Mouse (Mus musculus) limb, embryonic 12.5 days (tissue): ENCODE data around the gene Ank3. TPM values are rescaled to one million over a fixed set of nuclear protein-coding genes. Genes with fewer than 3 reads are reported as not detected.

Experiments used
- ATAC-seq: fragments of 200-750 bp; cut with Nextera tagmentation; 2 replicates; pipeline ENCODE4 v1.8.0; 2017; ENCODE audit warnings: low read depth, moderate TSS enrichment; ENCODE audit not compliant: insufficient number of reproducible peaks, insufficient read depth, low FRiP score, low TSS enrichment
- H3K27ac ChIP-seq: fragments of 300-500 bp; sonication (generic); 2 replicates; pipeline ENCODE4 v1.5.1; 2016; ENCODE audit warnings: mild to moderate bottlenecking, moderate library complexity
- H3K27me3 ChIP-seq: fragments of 300-500 bp; sonication (generic); 2 replicates; pipeline ENCODE4 v1.6.1; 2016; ENCODE audit warnings: mild to moderate bottlenecking, moderate library complexity
- H3K36me3 ChIP-seq: fragments of 300-500 bp; sonication (generic); 2 replicates; pipeline ENCODE4 v1.6.1; 2016; ENCODE audit warnings: mild to moderate bottlenecking, moderate library complexity
- H3K4me1 ChIP-seq: fragments of 300-500 bp; sonication (generic); replicated peaks from 2 replicates; pipeline ENCODE4 v1.6.1; 2016
- H3K4me2 ChIP-seq: fragments of 300-500 bp; sonication (generic); 2 replicates; pipeline ENCODE4 v1.6.1; 2016; ENCODE audit warnings: mild to moderate bottlenecking, moderate library complexity
- H3K4me3 ChIP-seq: fragments of 300-500 bp; sonication (generic); replicated peaks from 2 replicates; pipeline ENCODE4 v1.5.1; 2016; ENCODE audit warnings: mild to moderate bottlenecking
- H3K9ac ChIP-seq: fragments of 300-500 bp; sonication (generic); replicated peaks from 2 replicates; pipeline ENCODE4 v1.6.1; 2016; ENCODE audit warnings: mild to moderate bottlenecking, moderate library complexity
- H3K9me3 ChIP-seq: fragments of 300-500 bp; sonication (generic); 2 replicates; pipeline ENCODE4 v1.6.1; 2016; ENCODE audit warnings: mild to moderate bottlenecking, moderate library complexity
- WGBS: fragments of 180-500 bp; shearing (Covaris S2); methylation state at CpG from one replicate; pipeline ENCODE4 v1.1.7; 2016; 5-methylcytosine and 5-hydroxymethylcytosine counted together
- polyA plus RNA-seq: library from polyadenylated mRNA; unstranded; fragments of >200 nt; fragmentation: Nextera tagmentation; extraction: Ambion mirVana; gene quantifications from 2 replicates; pipeline ENCODE4 v1.2.1, GENCODE M21; 2016

Ank3 gene
- polyA plus RNA-seq, 1 experiment from 2014 or later, result 32.5 TPM

DNA sequence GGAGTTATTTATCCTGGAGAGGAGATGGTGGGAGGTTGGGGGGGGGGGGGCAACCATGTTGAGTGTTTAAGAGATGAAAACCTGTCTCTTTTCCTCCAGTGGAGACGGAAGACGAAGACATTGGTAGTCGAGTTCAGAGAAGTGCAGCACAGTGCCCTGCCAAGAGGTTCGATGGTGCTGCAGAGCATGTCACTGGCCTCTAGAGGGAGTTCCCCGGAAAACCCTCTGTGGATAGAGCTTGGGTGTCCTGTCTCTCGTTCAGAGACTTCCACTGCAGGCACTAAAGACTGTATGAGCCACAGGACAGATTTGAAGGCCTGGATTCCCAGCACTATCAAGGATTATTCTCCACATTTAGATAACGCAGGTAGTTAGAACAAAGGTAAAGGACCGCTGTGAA is 382.9 kb downstream of the Ank3 start:
- WGBS, result 28% methylated on average over 8 of the region's 8 CpGs
- ATAC-seq, result peak; percentile 56; the same call in 1 of the 2 replicates

DNA sequence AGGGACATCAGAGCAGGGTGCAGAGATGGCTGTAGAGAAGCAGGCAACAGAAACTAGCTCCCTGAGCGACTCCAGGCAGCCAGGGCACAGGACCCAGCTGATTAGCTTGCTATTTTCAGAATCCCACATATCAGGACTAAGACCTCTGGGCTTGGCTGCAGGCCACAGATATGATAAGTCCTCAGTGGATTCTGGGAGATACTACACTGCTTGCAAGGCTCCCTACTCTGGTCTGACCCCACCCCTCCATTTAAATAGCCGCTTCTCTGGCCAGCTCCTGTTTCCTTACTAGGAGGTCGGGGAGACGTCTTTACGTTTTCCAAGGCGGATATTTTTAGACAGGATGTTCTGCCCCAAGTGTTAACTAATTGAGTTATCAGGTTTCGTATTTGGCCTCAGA is 386.7 kb downstream of the Ank3 start:
- no peak overlapping the region; the same call in 1 of the 2 replicates for H3K4me2 ChIP-seq
- no peak overlapping the region for H3K27ac ChIP-seq
- no peaks in the 10 kb centered on the region for H3K9me3 ChIP-seq
- H3K4me1 ChIP-seq, result peaks cover 34% of the 10 kb centered on the region
- H3K27me3 ChIP-seq, result no peaks in the 10 kb centered on the region
- H3K36me3 ChIP-seq, result no peaks in the 10 kb centered on the region
- ATAC-seq, result no peak
- no peak overlapping the region for H3K4me3 ChIP-seq
- WGBS, result 21% methylated on average over 7 of the region's 7 CpGs
- no peak overlapping the region for H3K9ac ChIP-seq

More for the DNA sequence above, 382.9 kb downstream of the Ank3 start:
- Histone ChIP-seq H3K36me3 (no peaks in the 10 kb centered on the region), H3K4me2 (0 out of 2 replicates have a peak overlapping the region, but pooled peaks have one; percentile 11), H3K9ac (no peak overlapping the region), H3K4me3 (no peak overlapping the region), H3K27ac (no peak overlapping the region), H3K9me3 (no peaks in the 10 kb centered on the region), H3K4me1 (peaks cover 19% of the 10 kb centered on the region), H3K27me3 (no peaks in the 10 kb centered on the region)

DNA sequence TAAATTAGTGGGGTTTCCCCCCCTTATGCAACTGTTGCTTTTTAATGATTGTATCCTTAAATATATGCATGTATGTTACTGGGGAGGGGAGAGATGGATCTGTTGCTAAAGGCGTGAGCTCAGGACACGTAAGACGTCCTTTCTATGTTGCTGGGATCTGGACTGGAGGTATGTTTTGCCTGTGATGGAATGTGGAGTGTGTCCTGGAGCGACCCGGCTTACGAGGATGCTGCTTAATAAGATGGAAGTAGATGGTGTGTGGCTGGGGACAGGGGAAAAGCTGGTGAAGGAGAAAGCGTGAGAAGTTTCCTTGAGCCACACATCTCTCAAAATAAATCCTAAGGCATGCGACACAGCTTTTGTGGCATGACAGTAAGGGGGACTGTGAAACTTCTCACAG is 387.1 kb downstream of the Ank3 start:
- Histone ChIP-seq H3K4me1 (peaks cover 34% of the 10 kb centered on the region), H3K36me3 (no peaks in the 10 kb centered on the region), H3K9ac (no peak overlapping the region), H3K27me3 (no peaks in the 10 kb centered on the region), H3K4me3 (no peak overlapping the region), H3K4me2 (no peak overlapping the region; the same call in 1 of the 2 replicates), H3K9me3 (no peaks in the 10 kb centered on the region), H3K27ac (no peak overlapping the region)
- ATAC-seq, result no peak
- WGBS, result 55% methylated on average over 8 of the region's 8 CpGs

DNA sequence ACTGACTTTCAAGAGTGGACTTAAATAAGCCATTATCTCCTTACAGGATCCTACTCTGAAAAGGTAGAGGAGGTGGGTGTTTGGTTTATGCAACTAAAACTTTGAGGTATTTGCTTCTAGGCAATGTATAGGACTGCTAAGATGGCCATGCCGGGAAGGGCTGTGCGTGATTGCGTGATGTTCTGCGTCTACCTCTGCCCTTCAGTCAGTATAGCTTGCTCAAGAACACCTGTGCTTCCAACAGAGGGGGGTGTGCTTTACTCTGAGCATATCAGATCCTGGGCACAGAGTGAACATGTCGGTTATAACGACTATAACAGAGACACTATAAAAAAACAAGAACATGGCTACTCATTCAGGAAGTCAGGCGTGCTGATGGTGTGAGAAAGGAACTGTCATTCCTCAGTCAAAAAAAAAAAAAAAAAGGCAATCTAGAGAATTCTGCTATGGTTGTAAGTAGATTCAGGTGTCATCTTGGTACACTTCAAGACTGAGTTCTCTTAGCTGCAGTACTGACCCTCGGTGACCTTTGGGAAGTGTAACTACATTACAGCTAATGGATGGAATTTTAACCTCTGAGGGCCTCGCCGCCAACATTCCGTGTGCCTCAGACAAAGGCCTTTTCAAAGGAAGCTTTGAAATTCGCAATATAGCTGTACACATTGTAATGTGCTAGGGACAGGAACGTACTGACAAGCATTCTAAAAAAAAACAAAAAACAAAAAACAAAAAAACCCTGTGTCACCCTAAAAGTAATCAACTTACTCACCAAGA is 387.8 kb downstream of the Ank3 start:
- no peaks in the 10 kb centered on the region for H3K27me3 ChIP-seq
- no peak overlapping the region for H3K4me3 ChIP-seq
- no peaks in the 10 kb centered on the region for H3K36me3 ChIP-seq
- H3K9ac ChIP-seq, result no peak overlapping the region
- 34% methylated on average over 13 of the region's 13 CpGs for WGBS
- 0 out of 2 replicates have a peak, but pooled peaks have one; percentile 37 for ATAC-seq
- peaks cover 30% of the 10 kb centered on the region for H3K4me1 ChIP-seq
- no peak overlapping the region for H3K27ac ChIP-seq
- H3K4me2 ChIP-seq, result peak overlapping the region; percentile 54; the same call in 1 of the 2 replicates
- H3K9me3 ChIP-seq, result no peaks in the 10 kb centered on the region

DNA sequence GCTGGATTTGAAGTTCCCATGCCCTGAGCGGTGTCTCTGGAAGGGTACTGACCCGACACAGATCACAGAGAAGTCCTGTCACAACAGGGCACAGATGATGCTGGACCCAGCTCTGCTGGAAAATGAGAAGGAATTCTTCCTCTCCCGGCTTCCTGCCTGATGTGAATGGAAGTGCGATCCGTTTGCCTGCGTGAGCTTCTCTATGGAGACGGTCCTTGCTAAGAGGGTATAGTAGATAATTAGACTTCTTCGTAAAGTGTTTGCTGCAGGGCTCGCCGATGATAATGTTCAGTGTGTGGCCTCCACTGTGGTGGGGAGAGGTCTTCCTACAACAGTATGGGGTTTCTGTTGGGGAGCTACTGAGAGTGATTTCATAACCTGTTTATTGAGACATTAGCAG is 388.8 kb downstream of the Ank3 start:
- Histone ChIP-seq H3K4me1 (peaks cover 29% of the 10 kb centered on the region), H3K4me2 (peak overlapping the region; percentile 54), H3K36me3 (no peaks in the 10 kb centered on the region), H3K9ac (no peak overlapping the region), H3K27ac (peak overlapping the region; percentile 35; the same call in 1 of the 2 replicates), H3K27me3 (no peaks in the 10 kb centered on the region), H3K9me3 (no peaks in the 10 kb centered on the region), H3K4me3 (peak overlapping the region; percentile 7; the same call in 1 of the 2 replicates)
- ATAC-seq, result no peak
- 12% methylated on average over 10 of the region's 10 CpGs for WGBS

DNA sequence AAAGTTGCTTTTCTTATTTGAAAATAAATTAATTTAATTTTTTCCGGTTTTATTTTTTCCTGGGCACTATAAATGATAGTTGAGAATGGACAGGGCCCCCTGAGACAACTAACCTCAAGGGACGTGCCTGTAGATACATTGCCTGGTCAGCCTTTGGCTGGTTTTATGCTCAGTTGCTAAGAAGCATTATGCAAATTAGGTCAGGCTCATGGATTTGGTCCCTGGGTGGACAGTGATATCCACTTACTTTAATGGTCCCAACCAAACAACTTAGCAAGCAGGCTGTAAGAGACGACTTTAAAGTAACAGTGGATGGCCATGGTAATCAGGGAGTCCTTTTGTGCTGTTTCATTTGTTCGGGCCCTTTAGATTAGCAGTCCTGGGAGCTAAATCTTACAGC is 392.0 kb downstream of the Ank3 start:
- WGBS, result 64% methylated on average over 4 of the region's 4 CpGs
- no peak for ATAC-seq

DNA sequence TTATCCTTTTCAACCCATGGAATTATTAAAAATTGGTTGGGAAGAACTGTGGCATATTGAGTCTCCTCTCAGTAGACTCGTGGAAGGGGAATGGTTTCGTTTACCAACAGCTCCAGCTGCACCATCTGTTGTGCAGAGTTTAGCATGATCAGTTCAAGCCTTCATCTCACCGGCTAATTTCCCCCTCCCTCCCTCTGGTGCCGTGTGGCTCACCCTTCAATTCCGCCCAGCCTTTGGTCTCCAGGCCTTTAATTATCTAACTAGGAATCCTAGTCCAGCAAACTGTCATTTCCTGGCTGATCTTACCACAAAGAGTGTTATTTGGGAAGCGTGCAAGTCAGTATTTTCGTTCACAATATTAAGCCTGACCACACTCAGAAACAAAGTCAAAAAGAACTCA is 393.4 kb downstream of the Ank3 start:
- Histone ChIP-seq H3K4me3 (no peak overlapping the region), H3K4me1 (peaks cover 18% of the 10 kb centered on the region), H3K9me3 (0 out of 2 replicates have a peak, but pooled peaks cover 4% of the 10 kb centered on the region), H3K27me3 (no peaks in the 10 kb centered on the region), H3K9ac (no peak overlapping the region), H3K27ac (no peak overlapping the region), H3K4me2 (no peak overlapping the region), H3K36me3 (no peaks in the 10 kb centered on the region)
- no peak for ATAC-seq
- WGBS, result 20% methylated on average over 7 of the region's 7 CpGs

More for the DNA sequence above, 392.0 kb downstream of the Ank3 start:
- no peak overlapping the region for H3K9ac ChIP-seq
- H3K27me3 ChIP-seq, result no peaks in the 10 kb centered on the region
- H3K36me3 ChIP-seq, result no peaks in the 10 kb centered on the region
- 0 out of 2 replicates have a peak, but pooled peaks cover 4% of the 10 kb centered on the region for H3K9me3 ChIP-seq
- no peak overlapping the region for H3K4me2 ChIP-seq
- H3K27ac ChIP-seq, result no peak overlapping the region
- peaks cover 31% of the 10 kb centered on the region for H3K4me1 ChIP-seq
- no peak overlapping the region for H3K4me3 ChIP-seq

DNA sequence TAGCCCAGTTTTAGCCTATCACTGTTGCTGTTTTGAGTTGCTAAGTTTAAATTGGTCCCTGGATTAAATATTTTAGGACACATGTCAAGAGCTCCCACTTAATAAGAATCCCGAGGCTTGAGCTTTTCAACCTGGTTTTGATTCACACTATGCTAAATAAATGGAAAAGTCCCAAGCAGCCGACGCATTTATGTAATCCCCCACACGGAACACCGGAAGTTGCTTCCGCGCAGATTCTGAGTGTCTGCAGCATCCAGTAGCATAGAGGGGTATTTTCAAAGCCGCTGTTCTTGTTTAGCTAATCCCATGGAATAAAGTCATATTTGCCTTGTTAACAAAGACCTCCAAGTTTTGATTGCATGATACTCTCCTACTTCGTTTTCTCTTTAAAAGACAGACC is 393.8 kb downstream of the Ank3 start:
- no peaks in the 10 kb centered on the region for H3K27me3 ChIP-seq
- no peak for ATAC-seq
- no peak overlapping the region for H3K4me2 ChIP-seq
- H3K4me1 ChIP-seq, result peaks cover 14% of the 10 kb centered on the region
- no peak overlapping the region for H3K4me3 ChIP-seq
- 0 out of 2 replicates have a peak, but pooled peaks cover 4% of the 10 kb centered on the region for H3K9me3 ChIP-seq
- 47% methylated on average over 9 of the region's 9 CpGs for WGBS
- no peak overlapping the region for H3K27ac ChIP-seq
- H3K36me3 ChIP-seq, result no peaks in the 10 kb centered on the region
- H3K9ac ChIP-seq, result no peak overlapping the region

DNA sequence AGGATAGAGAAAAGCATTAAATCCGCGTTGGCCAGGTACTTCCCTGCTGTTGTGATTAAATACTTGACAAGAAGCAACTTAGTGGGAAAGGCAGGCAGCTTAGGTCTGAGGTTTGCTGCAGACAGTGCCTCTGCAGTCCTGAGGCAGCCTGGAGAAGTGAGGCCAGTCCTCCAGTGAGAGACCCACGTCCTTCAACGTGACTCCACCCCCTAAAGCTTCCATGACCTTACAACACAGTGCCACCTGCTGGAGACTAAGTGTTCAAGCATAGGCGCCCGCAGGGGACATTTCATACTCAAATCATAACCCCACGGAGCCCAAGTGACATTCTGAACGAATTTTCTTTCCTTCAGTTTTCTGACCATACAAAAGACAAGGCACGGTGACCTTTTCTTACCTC is 394.5 kb downstream of the Ank3 start:
- no peak overlapping the region for H3K4me2 ChIP-seq
- H3K9me3 ChIP-seq, result 0 out of 2 replicates have a peak, but pooled peaks cover 4% of the 10 kb centered on the region
- 0 out of 2 replicates have a peak, but pooled peaks cover 9% of the 10 kb centered on the region for H3K4me1 ChIP-seq
- peak; percentile 76; the same call in 1 of the 2 replicates for ATAC-seq
- 35% methylated on average over 9 of the region's 9 CpGs for WGBS
- H3K9ac ChIP-seq, result no peak overlapping the region
- no peaks in the 10 kb centered on the region for H3K27me3 ChIP-seq
- no peak overlapping the region for H3K27ac ChIP-seq
- H3K4me3 ChIP-seq, result no peak overlapping the region
- no peaks in the 10 kb centered on the region for H3K36me3 ChIP-seq

DNA sequence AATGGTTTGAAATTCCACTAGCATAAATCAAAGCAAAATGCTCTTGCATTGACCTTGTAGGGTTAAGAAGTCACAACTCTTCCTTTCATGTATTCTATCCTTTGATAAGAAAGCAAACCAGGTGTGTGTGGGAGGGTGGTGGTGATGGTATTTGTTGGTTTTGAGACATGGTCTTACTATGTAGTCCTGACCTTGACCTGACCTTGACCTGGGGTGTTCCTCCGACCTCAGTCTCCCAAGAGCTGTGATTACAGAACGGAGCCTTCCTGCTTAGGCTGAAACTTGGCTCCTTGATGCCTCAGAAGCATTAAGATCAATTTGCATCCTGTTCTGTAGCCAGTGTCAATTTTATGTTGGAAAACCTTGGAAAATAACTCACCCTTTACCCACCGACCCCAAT is 397.1 kb downstream of the Ank3 start:
- no peak for ATAC-seq
- H3K4me3 ChIP-seq, result no peak overlapping the region
- 74% methylated on average over 3 of the region's 3 CpGs for WGBS
- H3K27ac ChIP-seq, result no peak overlapping the region
- no peaks in the 10 kb centered on the region for H3K27me3 ChIP-seq
- H3K9ac ChIP-seq, result no peak overlapping the region
- H3K9me3 ChIP-seq, result 0 out of 2 replicates have a peak, but pooled peaks cover 4% of the 10 kb centered on the region
- no peak overlapping the region for H3K4me2 ChIP-seq
- H3K36me3 ChIP-seq, result no peaks in the 10 kb centered on the region
- 0 out of 2 replicates have a peak, but pooled peaks cover 8% of the 10 kb centered on the region for H3K4me1 ChIP-seq

DNA sequence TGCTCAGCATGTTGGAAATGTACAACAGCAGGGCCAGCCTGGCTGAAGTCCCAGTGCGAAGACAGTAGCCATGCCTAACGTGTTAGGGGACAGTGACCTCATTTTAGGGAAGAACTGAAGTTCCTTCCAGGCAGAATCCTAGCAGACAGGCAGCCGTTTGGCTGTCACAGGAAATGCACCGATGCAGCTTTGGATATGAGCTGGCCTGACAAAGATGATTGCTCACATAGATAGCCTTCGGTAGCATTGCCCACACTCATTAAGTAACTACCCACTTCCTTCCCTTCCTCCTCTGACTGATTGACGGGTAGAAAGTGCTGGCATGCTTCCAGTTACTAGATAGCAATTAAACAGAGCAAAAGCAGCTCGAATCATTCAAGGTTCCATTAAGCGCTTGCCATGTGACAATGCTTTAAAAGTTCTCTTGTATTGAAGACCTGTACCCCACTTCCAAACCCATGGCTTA is 397.9 kb downstream of the Ank3 start:
- H3K4me3 ChIP-seq, result no peak overlapping the region
- H3K4me1 ChIP-seq, result 0 out of 2 replicates have a peak, but pooled peaks cover 8% of the 10 kb centered on the region
- no peak for ATAC-seq
- H3K27me3 ChIP-seq, result no peaks in the 10 kb centered on the region
- no peak overlapping the region for H3K9ac ChIP-seq
- 78% methylated on average over 8 of the region's 8 CpGs for WGBS
- H3K36me3 ChIP-seq, result no peaks in the 10 kb centered on the region
- H3K27ac ChIP-seq, result no peak overlapping the region
- 0 out of 2 replicates have a peak, but pooled peaks cover 4% of the 10 kb centered on the region for H3K9me3 ChIP-seq
- H3K4me2 ChIP-seq, result no peak overlapping the region
